Mouse (Mus musculus) embryo, embryonic 10.5 days (tissue): ENCODE measurements at regions not wholly inside any gene's neighbourhood (a gene's known extent, or its start where the extent isn't known, plus 50 kb on each side); places are given as distances from the start of the nearest gene placed in this dataset.
"Not testable (repeated sequence)": the region's sequence is repeated elsewhere in the genome, so short reads cannot be mapped to it uniquely, and the experiment has no call there.

Experiments
- DNase-seq: peaks from one replicate; pipeline ENCODE4 v3.0.0-alpha.2; 2015; ENCODE audit warnings: low spot score

GRCm38 (mm10) chr1:5220668-5221408, 413.1 kb downstream of the Gm37988 start:
- DNase-seq: no peak

DNA sequence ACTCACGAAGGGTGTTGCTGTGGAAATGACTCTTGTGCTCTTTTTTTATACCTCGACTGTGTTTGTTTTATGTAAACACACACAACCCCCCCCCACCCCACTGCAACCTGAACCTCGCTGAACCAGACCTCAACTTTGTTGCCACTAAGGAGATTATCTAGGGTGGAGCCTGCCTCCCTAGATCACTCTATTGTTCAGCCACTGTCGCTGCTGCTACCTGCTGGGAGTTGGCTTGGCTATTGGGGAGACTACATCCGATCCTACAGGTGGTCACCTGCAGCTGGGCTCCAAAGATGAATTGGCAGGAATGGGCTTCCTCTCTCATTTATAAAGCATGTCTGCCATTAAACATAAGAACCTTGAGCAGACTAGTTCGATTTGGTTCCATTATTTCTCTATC, 420.2 kb downstream of the Gm37988 start:
- DNase-seq: no peak

DNA sequence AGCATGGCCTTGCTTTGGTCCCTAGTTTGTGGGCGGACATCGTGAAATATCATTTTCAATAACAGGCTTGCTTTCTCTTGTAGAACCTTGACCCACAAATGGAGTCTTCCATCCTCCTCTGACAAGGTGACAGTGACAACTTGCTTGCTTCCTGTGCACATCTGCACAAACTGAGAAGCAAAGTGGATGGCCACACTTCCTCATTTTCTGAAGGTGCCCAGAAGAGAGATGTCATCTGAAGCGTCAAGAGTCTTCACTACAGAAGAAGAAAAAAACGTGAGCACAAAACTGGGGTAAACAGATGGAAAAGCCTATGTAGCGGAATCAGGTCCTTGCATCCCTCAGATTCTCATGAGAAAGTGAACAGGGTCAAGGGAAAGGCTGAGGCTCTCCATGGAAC, 423.5 kb downstream of the Gm37988 start:
- no peak for DNase-seq

DNA sequence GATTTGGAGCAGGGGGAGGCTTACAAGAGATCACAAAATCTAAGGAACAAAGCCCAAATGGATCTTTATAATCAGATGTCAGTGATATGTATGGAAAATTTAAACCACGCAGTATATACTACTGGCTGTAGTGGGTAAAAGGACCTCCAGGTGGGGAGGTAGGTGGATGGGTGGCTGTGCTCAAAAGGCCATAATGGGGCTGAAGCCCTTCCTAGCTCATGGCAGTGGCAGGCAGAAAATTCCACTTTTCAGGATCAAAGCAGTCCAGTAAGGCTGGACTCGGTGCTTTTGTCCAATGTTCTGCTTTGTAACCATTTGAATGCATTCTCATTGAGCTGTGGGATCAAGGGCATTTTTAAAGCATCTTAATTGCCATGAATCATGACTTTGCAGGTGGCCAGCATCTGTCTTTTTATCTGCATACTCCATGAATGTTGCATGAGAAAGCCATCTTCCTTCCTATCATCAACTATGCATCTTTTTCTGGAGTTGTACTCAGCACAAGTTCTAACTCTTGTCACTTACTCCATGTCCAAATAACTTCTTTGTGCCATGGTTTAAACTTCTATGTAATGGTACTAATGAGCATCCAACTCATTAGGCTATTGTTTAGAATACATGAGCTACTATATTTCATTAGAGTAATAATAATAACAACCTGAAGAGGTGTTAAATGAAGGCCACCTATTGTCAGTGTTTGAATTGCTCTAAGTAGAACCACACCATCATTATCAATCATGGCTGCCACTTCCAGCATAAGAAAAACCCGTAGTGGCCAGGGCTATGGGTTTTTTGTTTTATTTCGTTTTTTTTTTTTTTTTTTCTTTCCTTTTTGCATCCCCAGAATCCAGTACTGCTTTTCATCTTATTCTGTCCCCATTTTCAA, 424.5 kb downstream of the Gm37988 start:
- peak; percentile 61 for DNase-seq

DNA sequence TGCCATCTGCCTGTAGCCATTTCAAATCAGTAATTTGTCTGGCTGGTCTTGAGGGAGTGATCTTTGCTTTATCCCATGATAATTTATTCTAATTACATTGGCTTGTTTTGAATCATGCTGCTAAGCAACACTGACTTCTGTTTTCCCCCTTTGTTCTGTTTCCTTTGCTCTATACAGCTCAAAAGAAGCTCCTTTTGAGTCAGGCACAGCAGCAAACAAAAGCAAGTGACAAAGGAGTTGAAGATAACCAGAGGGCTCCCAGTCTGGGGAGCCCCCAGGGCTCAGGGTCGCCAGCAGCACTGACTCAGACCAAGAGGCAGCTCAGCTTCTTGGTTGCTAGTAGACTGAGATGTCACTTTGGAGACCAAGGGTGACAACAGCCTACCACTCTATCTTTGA, 425.2 kb downstream of the Gm37988 start:
- DNase-seq: peak; percentile 75

- DNase-seq: no peak
Observed at GRCm38 (mm10) chr1:5243186-5243585, 435.5 kb downstream of the Gm37988 start.

DNA sequence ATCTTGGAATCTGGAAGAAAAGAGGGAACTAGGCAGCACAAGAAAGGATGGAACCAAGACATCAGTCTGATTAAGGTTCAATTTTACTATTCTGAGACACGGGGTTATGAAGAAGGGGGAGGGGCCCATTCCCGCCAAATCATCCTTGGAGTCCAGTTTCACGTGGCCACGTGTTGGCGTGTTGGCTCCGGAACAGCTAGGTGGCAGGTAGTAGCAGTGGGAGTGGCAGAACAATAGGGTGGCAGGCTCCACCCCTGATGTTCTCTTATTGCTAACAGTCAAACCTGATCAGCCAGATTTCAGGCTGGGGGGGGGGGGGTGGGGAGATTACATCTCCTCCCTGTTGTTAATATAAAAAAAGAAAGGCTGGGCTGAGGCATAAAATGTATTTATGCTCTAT, 453.2 kb downstream of the Gm37988 start:
- not testable (repeated sequence) for DNase-seq

GRCm38 (mm10) chr1:5261297-5261696, 453.6 kb downstream of the Gm37988 start:
- DNase-seq: not testable (repeated sequence)

DNA sequence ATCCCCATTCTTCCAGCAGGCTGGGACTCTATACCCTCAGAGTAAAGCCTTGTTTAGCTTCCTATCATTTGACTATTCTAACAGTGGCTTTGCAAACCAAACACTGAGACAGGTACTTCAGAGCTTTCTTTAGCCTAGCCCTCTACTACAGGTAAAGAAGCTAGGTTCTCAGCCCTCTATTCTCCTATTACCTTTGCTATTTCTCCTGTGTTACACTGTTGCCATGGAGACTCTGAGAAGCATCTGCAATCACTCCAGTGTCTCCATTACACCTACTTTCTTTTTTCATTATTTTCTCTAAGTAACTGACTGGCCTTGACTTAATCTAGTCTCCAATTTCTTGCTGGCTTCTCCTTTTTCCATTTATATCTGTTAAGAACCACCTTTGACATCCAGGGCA, 466.2 kb downstream of the Gm37988 start:
- DNase-seq: no peak

GRCm38 (mm10) chr1:5294570-5294969, 486.9 kb downstream of the Gm37988 start:
- no peak for DNase-seq

GRCm38 (mm10) chr1:5297627-5298026, 489.9 kb downstream of the Gm37988 start:
- no peak for DNase-seq

DNA sequence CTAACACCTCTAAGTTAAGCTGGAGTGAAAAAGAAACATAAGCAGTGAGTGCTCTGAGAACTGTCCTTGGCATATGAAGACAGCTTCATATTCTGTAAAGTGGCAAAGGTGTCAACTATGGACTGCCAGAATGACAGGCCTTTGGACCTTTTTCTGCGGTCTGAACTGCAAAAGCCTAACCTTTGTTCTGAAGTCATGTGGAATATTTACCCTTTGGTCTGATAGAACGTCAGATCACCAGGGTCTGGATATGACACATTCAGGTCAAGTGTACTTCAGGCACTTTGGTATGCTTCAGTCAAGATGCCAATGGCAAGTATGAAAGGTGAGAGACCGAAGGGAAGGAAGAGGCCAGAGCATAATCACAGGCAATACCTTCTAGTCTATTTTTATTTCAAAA, 504.0 kb downstream of the Gm37988 start:
- DNase-seq: no peak

DNA sequence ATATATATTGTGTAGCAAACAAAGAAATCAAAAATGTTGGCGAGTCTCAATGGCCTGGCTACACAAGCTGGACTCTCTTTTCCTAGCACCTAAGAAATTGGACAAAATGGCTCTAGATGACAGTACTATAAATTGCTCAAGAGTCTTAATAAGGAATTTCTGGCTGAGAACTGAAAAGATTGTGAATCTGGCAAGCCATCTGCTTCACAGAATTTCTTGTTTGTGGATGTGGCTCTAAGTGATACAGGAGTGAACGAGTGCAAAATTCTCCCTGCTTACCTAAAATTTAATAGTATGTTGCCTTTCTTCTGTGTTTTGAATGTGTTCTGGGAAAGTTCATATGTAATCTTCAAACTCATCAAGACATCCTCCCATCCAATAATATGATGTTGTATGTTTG, 508.1 kb downstream of the Gm37988 start:
- DNase-seq: no peak

DNA sequence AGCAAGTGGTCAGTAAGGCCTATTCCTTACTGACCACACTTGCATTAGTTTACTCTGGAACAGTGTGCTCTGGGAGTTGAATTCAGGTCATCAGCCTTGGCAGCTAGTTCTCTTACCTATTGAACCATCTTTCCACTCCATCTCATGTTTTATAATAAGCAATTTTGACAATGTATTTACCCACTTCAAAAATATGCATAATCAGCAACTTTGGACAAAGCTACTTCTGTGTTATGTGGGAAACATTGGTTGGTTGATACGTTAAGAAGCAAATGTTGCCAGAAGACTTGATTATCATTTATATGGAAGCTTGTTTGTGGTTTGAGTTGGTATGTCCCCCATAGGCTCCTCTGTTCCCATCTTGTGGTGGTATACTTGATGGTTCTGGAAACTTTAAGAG, 509.4 kb downstream of the Gm37988 start:
- no peak for DNase-seq

GRCm38 (mm10) chr1:5326311-5326710, 518.6 kb downstream of the Gm37988 start:
- no peak for DNase-seq
